Mouse (Mus musculus): Measurements from ENCODE around the gene Spon1. TPM values are rescaled to one million over a fixed set of nuclear protein-coding genes. Genes with fewer than 3 reads are reported as not detected.

Spon1 gene
- polyA plus RNA-seq, 1 experiment from 2014 or later, result 12.5 TPM

DNA sequence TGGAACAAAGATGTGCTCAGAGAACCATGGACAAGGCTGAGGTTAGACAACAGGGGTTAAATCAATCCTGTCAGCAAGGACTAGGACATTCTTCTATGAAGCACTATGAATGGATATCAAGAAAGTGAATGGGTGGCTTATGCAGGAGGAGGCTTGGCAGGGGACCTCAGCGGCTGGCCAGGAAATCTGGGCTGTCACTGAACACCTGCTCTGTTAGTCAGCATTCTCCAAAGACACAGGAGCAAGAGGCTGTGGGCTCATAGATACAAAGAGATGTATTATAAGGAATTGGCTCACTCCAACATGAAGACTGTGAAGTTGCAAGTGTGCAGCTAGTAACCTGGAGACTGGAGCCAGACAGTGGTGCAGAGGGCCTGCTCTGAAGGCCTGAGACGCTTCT is 154.3 kb downstream of the Spon1 start:
- H3K27me3 ChIP-seq, result no peaks in the 10 kb centered on the region
- H3K9ac ChIP-seq, result no peak overlapping the region
- no peak overlapping the region for H3K4me3 ChIP-seq (replicated peaks)
- H3K9me3 ChIP-seq, result no peaks in the 10 kb centered on the region
- no peak overlapping the region for H3K27ac ChIP-seq
- H3K4me1 ChIP-seq, result no peaks in the 10 kb centered on the region
- H3K4me2 ChIP-seq, result no peak overlapping the region
- no peak for ATAC-seq (ENCODE audit: low FRiP score)
- 82% methylated on average over 2 of the region's 2 CpGs for WGBS
- H3K36me3 ChIP-seq (replicated peaks), result no peaks in the 10 kb centered on the region

DNA sequence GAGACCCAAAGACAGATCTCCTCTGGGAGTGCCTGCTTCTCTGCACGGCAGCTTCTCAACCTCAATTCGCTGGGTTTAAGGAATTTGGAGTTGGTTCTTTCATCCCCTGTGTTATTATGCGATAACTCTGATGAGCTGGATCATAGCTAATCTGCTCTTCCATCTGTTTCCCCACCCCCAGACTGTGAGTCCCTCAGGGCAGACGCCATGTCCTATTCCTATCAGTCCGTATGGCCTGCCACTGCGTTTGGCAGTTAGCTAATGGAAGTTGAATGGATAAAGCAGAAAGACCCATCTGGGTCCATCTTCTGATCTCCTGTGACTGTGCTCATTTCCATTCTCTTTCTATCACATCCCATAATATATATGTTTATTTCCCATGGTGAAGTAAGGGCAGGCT is 158.8 kb downstream of the Spon1 start:
- Histone ChIP-seq H3K9me3 (no peaks in the 10 kb centered on the region), H3K27me3 (no peaks in the 10 kb centered on the region), H3K27ac (no peak overlapping the region), H3K4me2 (no peak overlapping the region), H3K36me3 (replicated peaks) (no peaks in the 10 kb centered on the region), H3K4me3 (replicated peaks) (no peak overlapping the region), H3K9ac (no peak overlapping the region), H3K4me1 (no peaks in the 10 kb centered on the region)
- 92% methylated on average over 6 of the region's 6 CpGs for WGBS
- no peak for ATAC-seq (ENCODE audit: low FRiP score)

GRCm38 (mm10) chr7:113950888-113951287 is 185.1 kb downstream of the Spon1 start:
- 89% methylated on average over 7 of the region's 7 CpGs for WGBS
- H3K9me3 ChIP-seq, result no peaks in the 10 kb centered on the region
- H3K36me3 ChIP-seq (replicated peaks), result no peaks in the 10 kb centered on the region
- H3K9ac ChIP-seq, result no peak overlapping the region
- no peak overlapping the region for H3K27ac ChIP-seq
- no peak overlapping the region for H3K4me2 ChIP-seq
- ATAC-seq (ENCODE audit: low FRiP score), result no peak
- H3K4me3 ChIP-seq (replicated peaks), result no peak overlapping the region
- no peaks in the 10 kb centered on the region for H3K27me3 ChIP-seq
- H3K4me1 ChIP-seq, result no peaks in the 10 kb centered on the region

- Histone ChIP-seq H3K27ac (no peak overlapping the region), H3K27me3 (no peaks in the 10 kb centered on the region), H3K9me3 (no peaks in the 10 kb centered on the region), H3K36me3 (replicated peaks) (no peaks in the 10 kb centered on the region), H3K4me3 (replicated peaks) (no peak overlapping the region), H3K4me2 (no peak overlapping the region), H3K9ac (no peak overlapping the region), H3K4me1 (no peaks in the 10 kb centered on the region)
- 36% methylated on average over 2 of the region's 2 CpGs for WGBS
- no peak for ATAC-seq (ENCODE audit: low FRiP score)
Observed at GRCm38 (mm10) chr7:113955431-113955830, 189.6 kb downstream of the Spon1 start.

DNA sequence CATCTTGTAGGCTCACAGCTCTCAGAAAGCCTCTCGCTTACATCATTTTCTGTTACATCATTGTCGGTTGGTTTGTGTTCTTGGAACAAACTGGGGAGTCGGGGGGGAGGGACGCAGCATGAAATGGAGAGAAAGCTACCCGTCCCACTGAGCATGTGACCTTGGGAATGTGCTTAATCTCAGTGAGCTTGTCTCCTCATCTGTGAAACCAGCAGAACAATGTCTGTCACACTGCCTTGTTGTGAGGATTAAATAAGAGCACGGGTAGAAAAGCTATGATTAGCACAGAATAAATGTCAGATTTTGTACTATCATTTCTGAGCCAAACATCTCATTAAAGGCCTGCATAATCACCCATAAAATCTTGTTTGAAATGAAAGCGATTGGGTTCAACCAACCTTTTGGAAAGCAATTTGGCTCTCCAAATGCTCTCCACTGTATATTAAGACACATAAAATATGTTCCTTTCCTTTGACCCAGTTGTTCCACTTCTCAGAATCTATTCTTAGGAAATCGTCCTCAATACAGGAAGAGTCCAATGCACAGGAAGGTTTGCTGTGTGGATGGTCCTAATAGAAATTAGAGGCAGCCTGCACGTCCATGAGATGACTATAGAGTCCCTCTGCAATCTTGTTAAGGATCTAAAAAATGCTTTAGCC is 195.2 kb downstream of the Spon1 start:
- Histone ChIP-seq H3K4me1 (no peaks in the 10 kb centered on the region), H3K4me2 (no peak overlapping the region), H3K9me3 (no peaks in the 10 kb centered on the region), H3K27ac (0 out of 2 replicates have a peak overlapping the region, but pooled peaks have one; percentile 25), H3K4me3 (replicated peaks) (no peak overlapping the region), H3K36me3 (replicated peaks) (no peaks in the 10 kb centered on the region), H3K27me3 (no peaks in the 10 kb centered on the region), H3K9ac (no peak overlapping the region)
- ATAC-seq (ENCODE audit: low FRiP score), result no peak
- 61% methylated on average over 9 of the region's 9 CpGs for WGBS

DNA sequence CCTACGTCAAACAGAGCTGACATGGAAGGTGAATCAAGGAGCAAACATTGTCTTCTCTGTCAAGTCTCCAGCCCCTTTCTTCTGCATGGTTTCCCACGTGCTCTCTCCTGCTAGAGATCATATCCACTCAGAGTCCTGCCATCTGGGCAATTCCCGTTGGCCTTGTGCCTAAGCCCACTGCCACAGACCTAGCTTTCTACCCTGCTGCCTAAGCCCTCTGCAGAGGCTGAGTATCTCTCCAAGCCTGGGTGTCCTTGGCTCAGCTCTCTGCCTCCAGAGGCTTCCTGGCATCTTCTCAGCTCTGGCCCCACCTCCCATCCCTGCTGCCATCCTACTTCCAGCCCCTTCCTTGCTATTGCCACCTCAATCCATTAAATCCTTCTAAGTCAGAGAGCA is 195.7 kb downstream of the Spon1 start:
- ATAC-seq (ENCODE audit: low FRiP score), result no peak
- no peak overlapping the region for H3K4me2 ChIP-seq
- no peaks in the 10 kb centered on the region for H3K4me1 ChIP-seq
- WGBS, result 78% methylated on average over 3 of the region's 3 CpGs
- no peaks in the 10 kb centered on the region for H3K9me3 ChIP-seq
- H3K9ac ChIP-seq, result no peak overlapping the region
- no peaks in the 10 kb centered on the region for H3K27me3 ChIP-seq
- H3K27ac ChIP-seq, result no peak overlapping the region
- H3K4me3 ChIP-seq (replicated peaks), result no peak overlapping the region
- H3K36me3 ChIP-seq (replicated peaks), result no peaks in the 10 kb centered on the region

GRCm38 (mm10) chr7:113962078-113962477 is 196.3 kb downstream of the Spon1 start:
- WGBS, result 92% methylated on average over 4 of the region's 4 CpGs
- Histone ChIP-seq H3K27ac (no peak overlapping the region), H3K9me3 (no peaks in the 10 kb centered on the region), H3K36me3 (replicated peaks) (no peaks in the 10 kb centered on the region), H3K27me3 (no peaks in the 10 kb centered on the region), H3K4me1 (no peaks in the 10 kb centered on the region), H3K4me2 (no peak overlapping the region), H3K4me3 (replicated peaks) (no peak overlapping the region), H3K9ac (no peak overlapping the region)
- ATAC-seq (ENCODE audit: low FRiP score), result no peak

- Histone ChIP-seq H3K9me3 (no peaks in the 10 kb centered on the region), H3K36me3 (replicated peaks) (no peaks in the 10 kb centered on the region), H3K9ac (no peak overlapping the region), H3K4me3 (replicated peaks) (no peak overlapping the region), H3K27ac (no peak overlapping the region), H3K4me1 (no peaks in the 10 kb centered on the region), H3K27me3 (no peaks in the 10 kb centered on the region), H3K4me2 (no peak overlapping the region)
- 78% methylated on average over 4 of the region's 4 CpGs for WGBS
- no peak for ATAC-seq (ENCODE audit: low FRiP score)
Observed at GRCm38 (mm10) chr7:113963766-113964165, 198.0 kb downstream of the Spon1 start.

GRCm38 (mm10) chr7:113965625-113966024 is 199.8 kb downstream of the Spon1 start:
- Histone ChIP-seq H3K4me3 (replicated peaks) (no peak overlapping the region), H3K9ac (no peak overlapping the region), H3K9me3 (no peaks in the 10 kb centered on the region), H3K4me1 (no peaks in the 10 kb centered on the region), H3K27ac (no peak overlapping the region), H3K27me3 (no peaks in the 10 kb centered on the region), H3K4me2 (no peak overlapping the region), H3K36me3 (replicated peaks) (no peaks in the 10 kb centered on the region)
- 88% methylated on average over 8 of the region's 8 CpGs for WGBS
- no peak for ATAC-seq (ENCODE audit: low FRiP score)

DNA sequence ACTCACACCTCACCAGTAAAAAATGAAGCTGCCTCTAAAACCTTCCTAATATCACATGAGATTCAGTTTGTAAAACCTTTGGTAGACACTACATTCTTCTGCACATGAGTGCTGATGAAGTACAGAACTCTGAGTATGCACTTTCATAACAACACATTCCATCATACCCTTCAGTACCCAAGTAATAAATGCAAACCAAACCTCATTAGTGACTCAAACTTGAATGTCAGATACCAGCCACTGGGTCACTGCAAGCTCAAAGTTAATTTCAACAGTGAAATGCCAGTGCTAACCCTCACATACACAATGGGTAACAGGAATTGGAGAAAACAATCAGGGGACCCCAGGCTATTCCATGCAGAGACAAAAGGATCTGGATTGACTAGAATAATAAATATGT is 203.4 kb downstream of the Spon1 start:
- Histone ChIP-seq H3K4me3 (replicated peaks) (no peak overlapping the region), H3K9ac (no peak overlapping the region), H3K4me1 (no peaks in the 10 kb centered on the region), H3K9me3 (0 out of 2 replicates have a peak, but pooled peaks cover 3% of the 10 kb centered on the region), H3K4me2 (no peak overlapping the region), H3K27ac (no peak overlapping the region), H3K27me3 (no peaks in the 10 kb centered on the region), H3K36me3 (replicated peaks) (no peaks in the 10 kb centered on the region)
- no peak for ATAC-seq (ENCODE audit: low FRiP score)

- no peaks in the 10 kb centered on the region for H3K4me1 ChIP-seq
- H3K36me3 ChIP-seq (replicated peaks), result no peaks in the 10 kb centered on the region
- ATAC-seq (ENCODE audit: low FRiP score), result no peak
- no peak overlapping the region for H3K4me2 ChIP-seq
- WGBS, result 92% methylated on average over 4 of the region's 4 CpGs
- 0 out of 2 replicates have a peak, but pooled peaks cover 3% of the 10 kb centered on the region for H3K9me3 ChIP-seq
- no peak overlapping the region for H3K27ac ChIP-seq
- no peak overlapping the region for H3K9ac ChIP-seq
- H3K4me3 ChIP-seq (replicated peaks), result no peak overlapping the region
- H3K27me3 ChIP-seq, result no peaks in the 10 kb centered on the region
Observed at GRCm38 (mm10) chr7:113972536-113972935, 206.7 kb downstream of the Spon1 start.

- Histone ChIP-seq H3K4me3 (replicated peaks) (no peak overlapping the region), H3K27ac (no peak overlapping the region), H3K27me3 (no peaks in the 10 kb centered on the region), H3K9ac (no peak overlapping the region), H3K4me1 (no peaks in the 10 kb centered on the region), H3K36me3 (replicated peaks) (no peaks in the 10 kb centered on the region), H3K4me2 (no peak overlapping the region), H3K9me3 (0 out of 2 replicates have a peak, but pooled peaks cover 4% of the 10 kb centered on the region)
- 73% methylated on average over 10 of the region's 10 CpGs for WGBS
- no peak for ATAC-seq (ENCODE audit: low FRiP score)
Observed at GRCm38 (mm10) chr7:113986406-113987134, 220.8 kb downstream of the Spon1 start.

DNA sequence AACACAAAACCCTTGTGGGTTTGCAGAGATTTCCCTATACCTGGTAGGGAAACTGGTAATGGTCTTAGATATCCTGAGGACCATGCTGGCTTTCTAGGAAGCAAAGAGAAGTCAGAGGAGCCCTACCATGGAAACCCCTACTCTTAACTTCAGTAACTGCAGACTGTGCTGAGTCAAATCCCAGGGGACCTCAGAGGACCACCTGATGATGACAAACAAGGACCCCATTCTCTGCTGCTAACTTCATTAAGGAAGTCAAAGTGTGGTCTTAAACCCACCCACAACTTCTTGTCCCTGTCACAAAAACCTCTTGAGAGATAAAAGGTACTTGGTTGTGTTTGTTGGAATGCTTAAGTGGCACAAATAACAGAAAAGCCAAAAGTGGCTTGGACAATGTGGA is 222.4 kb downstream of the Spon1 start:
- H3K4me3 ChIP-seq (replicated peaks), result no peak overlapping the region
- no peak overlapping the region for H3K27ac ChIP-seq
- no peaks in the 10 kb centered on the region for H3K27me3 ChIP-seq
- no peak overlapping the region for H3K9ac ChIP-seq
- H3K4me2 ChIP-seq, result no peak overlapping the region
- no peaks in the 10 kb centered on the region for H3K4me1 ChIP-seq
- no peak for ATAC-seq (ENCODE audit: low FRiP score)
- H3K9me3 ChIP-seq, result 0 out of 2 replicates have a peak, but pooled peaks cover 4% of the 10 kb centered on the region
- no peaks in the 10 kb centered on the region for H3K36me3 ChIP-seq (replicated peaks)

Measured in forebrain, embryonic 12.5 days (tissue).